Mouse (Mus musculus) erythroblast, embryonic 14.5 days (primary cell): Measurements from ENCODE around the gene Cyp2j9. TPM values are rescaled to one million over a fixed set of nuclear protein-coding genes. Genes with fewer than 3 reads are reported as not detected.
"Not testable (repeated sequence)": the region's sequence is repeated elsewhere in the genome, so short reads cannot be mapped to it uniquely, and the experiment has no call there.

ENCODE experiments used
- H3K27me3 ChIP-seq: 2 replicates; pipeline ENCODE4 v1.6.1; 2012; ENCODE audit warnings: inconsistent platforms; ENCODE audit not compliant: control insufficient read depth
- H3K36me3 ChIP-seq: 2 replicates; pipeline ENCODE4 v1.6.1; 2012; ENCODE audit warnings: mild to moderate bottlenecking, inconsistent platforms; ENCODE audit not compliant: control insufficient read depth
- H3K4me1 ChIP-seq: 2 replicates; pipeline ENCODE4 v1.6.1; 2012; ENCODE audit warnings: inconsistent platforms; ENCODE audit not compliant: control insufficient read depth
- H3K4me3 ChIP-seq: replicated peaks from 2 replicates; pipeline ENCODE3; 2012; ENCODE audit warnings: moderate library complexity, mild to moderate bottlenecking, inconsistent platforms
- H3K9me3 ChIP-seq: 2 replicates; pipeline ENCODE4 v1.6.1; 2012; ENCODE audit warnings: low read length, inconsistent platforms, mixed read lengths; ENCODE audit not compliant: control insufficient read depth
- GATA1 ChIP-seq: IDR thresholded peaks from 2 replicates; pipeline ENCODE4 v1.6.1; 2012; ENCODE audit warnings: low read length, inconsistent platforms, mixed read lengths
- TAL1 ChIP-seq: IDR thresholded peaks from 3 replicates; pipeline ENCODE4 v1.6.1; 2012; ENCODE audit warnings: low read length, inconsistent platforms, mixed read lengths
- polyA plus RNA-seq: library from polyadenylated mRNA; stranded (reverse); fragments of >175 nt; gene quantifications from 2 replicates; pipeline ENCODE4 v1.2.3, GENCODE M21; 2012

Cyp2j9 gene
- not detected in 2 replicates for polyA plus RNA-seq

GRCm38 (mm10) chr4:96590911-96591790 lies at the start of gene Cyp2j9:
TSS of gene Cyp2j9 (minus strand) at chr4:96591578.
- Histone ChIP-seq H3K27me3 (no peaks in the 10 kb centered on the region), H3K36me3 (no peaks in the 10 kb centered on the region), H3K9me3 (no peaks in the 10 kb centered on the region), H3K4me1 (no peaks in the 10 kb centered on the region), H3K4me3 (no peak within 1 kb of the TSS)
- no peak for TF ChIP-seq TAL1
- no peak for TF ChIP-seq GATA1

- Histone ChIP-seq H3K27me3 (no peaks in the 10 kb centered on the region), H3K4me3 (no peak overlapping the region), H3K4me1 (no peaks in the 10 kb centered on the region), H3K9me3 (no peaks in the 10 kb centered on the region), H3K36me3 (no peaks in the 10 kb centered on the region)
- TF ChIP-seq TAL1 (no peak), GATA1 (no peak)
Measured at GRCm38 (mm10) chr4:96635455-96635854, 44.1 kb upstream of the Cyp2j9 start.

- no peak overlapping the region for H3K4me3 ChIP-seq
- H3K27me3 ChIP-seq = no peaks in the 10 kb centered on the region
- H3K4me1 ChIP-seq = no peaks in the 10 kb centered on the region
- peaks cover 5% of the 10 kb centered on the region for H3K9me3 ChIP-seq
- TF ChIP-seq GATA1 = no peak
- no peak for TF ChIP-seq TAL1
- no peaks in the 10 kb centered on the region for H3K36me3 ChIP-seq
Measured at GRCm38 (mm10) chr4:96622474-96622873, 31.1 kb upstream of the Cyp2j9 start.

GRCm38 (mm10) chr4:96591791-96592150 lies 393 bp upstream of the Cyp2j9 start:
- Histone ChIP-seq H3K4me3 (no peak overlapping the region), H3K36me3 (no peaks in the 10 kb centered on the region), H3K4me1 (no peaks in the 10 kb centered on the region), H3K27me3 (no peaks in the 10 kb centered on the region), H3K9me3 (no peaks in the 10 kb centered on the region)
- TF ChIP-seq GATA1 (no peak), TAL1 (no peak)

- H3K27me3 ChIP-seq = no peaks in the 10 kb centered on the region
- H3K36me3 ChIP-seq = no peaks in the 10 kb centered on the region
- H3K4me1 ChIP-seq = no peaks in the 10 kb centered on the region
- TF ChIP-seq GATA1 (no peak), TAL1 (no peak)
- no peaks in the 10 kb centered on the region for H3K9me3 ChIP-seq
- no peak overlapping the region for H3K4me3 ChIP-seq
Measured at GRCm38 (mm10) chr4:96581425-96582088, 9.8 kb downstream of the Cyp2j9 start.

GRCm38 (mm10) chr4:96580351-96580750 lies 11.0 kb downstream of the Cyp2j9 start:
- H3K36me3 ChIP-seq, H3K4me1 ChIP-seq, H3K4me3 ChIP-seq, H3K27me3 ChIP-seq, H3K9me3 ChIP-seq: not testable (repeated sequence)

GRCm38 (mm10) chr4:96569442-96569841 lies 21.9 kb downstream of the Cyp2j9 start:
- H3K4me3 ChIP-seq = no peak overlapping the region

GRCm38 (mm10) chr4:96567988-96568387 lies 23.4 kb downstream of the Cyp2j9 start:
- Histone ChIP-seq H3K9me3 (no peaks in the 10 kb centered on the region), H3K4me3 (no peak overlapping the region), H3K4me1 (no peaks in the 10 kb centered on the region), H3K27me3 (no peaks in the 10 kb centered on the region), H3K36me3 (no peaks in the 10 kb centered on the region)
- no peak for TF ChIP-seq GATA1
- no peak for TF ChIP-seq TAL1

More at GRCm38 (mm10) chr4:96569442-96569841, 21.9 kb downstream of the Cyp2j9 start:
- no peaks in the 10 kb centered on the region for H3K27me3 ChIP-seq
- H3K4me1 ChIP-seq = no peaks in the 10 kb centered on the region
- TF ChIP-seq TAL1 = no peak
- no peaks in the 10 kb centered on the region for H3K9me3 ChIP-seq
- H3K36me3 ChIP-seq = no peaks in the 10 kb centered on the region

GRCm38 (mm10) chr4:96565808-96566207 lies 25.6 kb downstream of the Cyp2j9 start:
- Histone ChIP-seq H3K4me3 (no peak overlapping the region), H3K9me3 (no peaks in the 10 kb centered on the region), H3K4me1 (no peaks in the 10 kb centered on the region), H3K27me3 (no peaks in the 10 kb centered on the region), H3K36me3 (no peaks in the 10 kb centered on the region)
- TF ChIP-seq GATA1 (no peak), TAL1 (no peak)

- no peak for TF ChIP-seq TAL1
- no peak for TF ChIP-seq GATA1
- no peaks in the 10 kb centered on the region for H3K9me3 ChIP-seq
Measured at GRCm38 (mm10) chr4:96560464-96560863, 30.9 kb downstream of the Cyp2j9 start.

More at GRCm38 (mm10) chr4:96560464-96560863, 30.9 kb downstream of the Cyp2j9 start:
- Histone ChIP-seq H3K27me3 (no peaks in the 10 kb centered on the region), H3K4me3 (no peak overlapping the region), H3K36me3 (no peaks in the 10 kb centered on the region), H3K4me1 (no peaks in the 10 kb centered on the region)
